Mouse (Mus musculus) myocyte (in vitro differentiated cells): ENCODE measurements around the gene Mtfr1l. TPM values are rescaled to one million over a fixed set of nuclear protein-coding genes. Genes with fewer than 3 reads are reported as not detected.
A peak's percentile ranks its signal among the peaks of the same experiment; 100 is the strongest.

Experiments
- H3K27me3 ChIP-seq: one replicate; pipeline ENCODE4 v1.6.1; 2011; ENCODE audit not compliant: control insufficient read depth, insufficient read depth, insufficient read length
- H3K36me3 ChIP-seq: one replicate; pipeline ENCODE4 v1.6.1; 2011; ENCODE audit not compliant: control insufficient read depth, insufficient read depth
- H3K4me2 ChIP-seq: one replicate; pipeline ENCODE4 v1.6.1; 2011; ENCODE audit warnings: low read depth, control low read depth
- H3K4me3 ChIP-seq: one replicate; pipeline ENCODE4 v1.5.1; 2011; ENCODE audit warnings: mild to moderate bottlenecking, control low read depth, moderate library complexity
- H3K79me2 ChIP-seq: one replicate; pipeline ENCODE4 v1.6.1; 2011; ENCODE audit not compliant: control insufficient read depth, insufficient read depth
- H3ac ChIP-seq: one replicate; pipeline ENCODE4 v1.6.1; 2011; ENCODE audit not compliant: control insufficient read depth, insufficient read length
- CEBPB ChIP-seq: IDR thresholded peaks from 2 replicates; pipeline ENCODE4 v1.6.1; 2011; ENCODE audit warnings: mild to moderate bottlenecking, moderate library complexity; ENCODE audit not compliant: poor library complexity, insufficient read depth, severe bottlenecking
- E2F4 ChIP-seq: IDR thresholded peaks from one replicate; pipeline ENCODE4 v1.6.1; 2011; ENCODE audit warnings: mild to moderate bottlenecking, control low read depth, moderate library complexity; ENCODE audit not compliant: insufficient read depth
- MAX ChIP-seq: IDR thresholded peaks from one replicate; pipeline ENCODE4 v1.6.1; 2011; ENCODE audit warnings: low read depth, mild to moderate bottlenecking, control low read depth
- MYOD1 ChIP-seq, 3 experiments: IDR thresholded peaks; one replicate each; pipeline ENCODE4 v1.6.1; 2011; ENCODE audit warnings: control low read depth in 2 of 3, low read depth in 2 of 3, mild to moderate bottlenecking in 2 of 3, moderate library complexity in 1 of 3; ENCODE audit not compliant: insufficient read length in 2 of 3, control insufficient read depth in 1 of 3
- MYOG ChIP-seq, 3 experiments: IDR thresholded peaks; one replicate each; pipeline ENCODE4 v1.6.1; 2011; ENCODE audit warnings: control low read depth in 2 of 3, low read depth in 2 of 3, mild to moderate bottlenecking in 2 of 3; ENCODE audit not compliant: insufficient read length in 2 of 3, control insufficient read depth in 1 of 3, insufficient read depth in 1 of 3
- POLR2A ChIP-seq: IDR thresholded peaks from one replicate; pipeline ENCODE4 v1.6.1; 2011; ENCODE audit warnings: low read depth, mild to moderate bottlenecking, control low read depth, moderate library complexity; ENCODE audit not compliant: insufficient read length
- POLR2AphosphoS2 ChIP-seq: IDR thresholded peaks from one replicate; pipeline ENCODE4 v1.6.1; 2011; ENCODE audit warnings: low read depth, control low read depth; ENCODE audit not compliant: insufficient read length
- REST ChIP-seq: IDR thresholded peaks from one replicate; pipeline ENCODE4 v1.6.1; 2011; ENCODE audit warnings: mild to moderate bottlenecking, control low read depth, moderate library complexity; ENCODE audit not compliant: insufficient read depth, insufficient read length
- SRF ChIP-seq: IDR thresholded peaks from one replicate; pipeline ENCODE4 v1.6.1; 2011; ENCODE audit warnings: low read depth; ENCODE audit not compliant: control insufficient read depth, insufficient read length
- TCF12 ChIP-seq: IDR thresholded peaks from one replicate; pipeline ENCODE4 v1.6.1; 2011; ENCODE audit warnings: mild to moderate bottlenecking, control low read depth; ENCODE audit not compliant: poor library complexity, insufficient read depth, severe bottlenecking
- TCF3 ChIP-seq: IDR thresholded peaks from one replicate; pipeline ENCODE4 v1.6.1; 2011; ENCODE audit warnings: low read depth, control low read depth; ENCODE audit not compliant: insufficient read length
- USF1 ChIP-seq: IDR thresholded peaks from one replicate; pipeline ENCODE4 v1.6.1; 2011; ENCODE audit warnings: low read depth, mild to moderate bottlenecking, control low read depth, moderate library complexity
- polyA plus RNA-seq: library from polyadenylated mRNA; unstranded; fragments of >200 nt; fragmentation: generic; extraction: Trizol; gene quantifications from one replicate; pipeline ENCODE4 v1.2.1, GENCODE M21; 2012; ENCODE audit warnings: missing spikeins

Gene Mtfr1l
- polyA plus RNA-seq, 1 experiment = 92.0 TPM

DNA sequence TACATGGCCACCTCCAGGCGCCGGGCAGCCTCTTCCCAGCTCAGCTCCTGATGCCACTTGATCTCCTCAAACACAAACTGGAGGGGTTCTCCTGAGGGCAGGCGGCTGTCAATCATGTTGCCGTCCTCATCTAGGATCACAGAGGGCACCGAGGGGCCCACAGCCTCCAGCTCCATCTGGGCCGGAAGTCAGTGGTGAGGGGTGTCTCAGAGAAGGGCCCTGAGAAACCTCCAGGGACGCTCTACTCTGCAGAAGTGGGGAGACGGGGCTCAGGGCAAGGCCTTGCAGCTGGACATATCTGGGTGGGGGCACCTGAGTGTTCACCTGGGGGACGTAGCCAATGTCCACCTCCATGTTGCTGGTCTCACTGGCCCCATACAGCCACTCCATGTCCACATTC is 7.5 kb upstream of the Mtfr1l start:
- peaks cover 11% of the 10 kb centered on the region for H3K36me3 ChIP-seq
- no peaks in the 10 kb centered on the region for H3K79me2 ChIP-seq
- no peak overlapping the region for H3K4me2 ChIP-seq
- H3K27me3 ChIP-seq = no peaks in the 10 kb centered on the region
- H3ac ChIP-seq = no peak overlapping the region
- H3K4me3 ChIP-seq = no peak overlapping the region
- TF ChIP-seq POLR2AphosphoS2 (no peak), TCF3 (no peak), POLR2A (no peak), MAX (no peak), MYOG (IDR thresholded peaks at IDR 0.05; ENCODE audit: control insufficient read depth in 1 of 3, insufficient read depth in 1 of 3, insufficient read length in 2 of 3, low read depth in 2 of 3) (no peak), E2F4 (no peak), REST (no peak), TCF12 (no peak), USF1 (no peak), MYOD1 (IDR thresholded peaks at IDR 0.05; ENCODE audit: control insufficient read depth in 1 of 3, insufficient read length in 2 of 3, low read depth in 2 of 3) (no peak), CEBPB (no peak), SRF (no peak)

DNA sequence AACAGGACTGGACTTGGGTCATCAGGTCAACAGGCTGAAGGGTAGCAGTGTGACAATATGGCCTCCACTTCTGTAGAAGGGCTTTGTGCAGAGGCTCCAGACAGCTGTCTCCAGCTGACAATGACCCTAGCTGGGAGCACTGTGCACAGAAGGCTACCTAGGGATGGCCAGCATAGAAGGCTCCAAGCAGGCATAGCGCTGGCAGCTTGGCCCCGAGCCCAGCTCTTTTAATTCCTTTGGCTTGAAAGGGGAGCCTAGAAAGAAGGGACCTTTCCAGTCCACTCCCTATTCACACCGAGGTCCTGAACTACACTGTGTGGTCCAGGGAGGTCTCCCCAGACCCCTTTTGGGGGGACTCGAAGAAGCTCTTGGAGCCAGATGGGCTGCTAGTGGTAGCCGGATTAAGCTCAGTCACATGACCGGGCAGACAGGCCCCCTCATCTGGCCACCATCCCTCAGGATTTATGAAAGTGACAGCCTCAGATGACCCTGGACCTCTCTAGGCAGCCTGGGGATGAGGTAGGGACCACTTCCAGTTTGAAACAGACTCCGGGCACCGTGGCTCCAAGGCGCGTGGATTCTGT is 3.9 kb upstream of the Mtfr1l start:
- peaks cover 11% of the 10 kb centered on the region for H3K36me3 ChIP-seq
- H3ac ChIP-seq = no peak overlapping the region
- H3K79me2 ChIP-seq = peaks cover 4% of the 10 kb centered on the region
- H3K4me3 ChIP-seq = no peak overlapping the region
- TF ChIP-seq MYOD1 (IDR thresholded peaks at IDR 0.05; ENCODE audit: control insufficient read depth in 1 of 3, insufficient read length in 2 of 3, low read depth in 2 of 3) = no peak
- TF ChIP-seq CEBPB = no peak
- no peak for TF ChIP-seq TCF3
- no peak for TF ChIP-seq POLR2AphosphoS2
- TF ChIP-seq POLR2A = no peak
- no peak overlapping the region for H3K4me2 ChIP-seq
- H3K27me3 ChIP-seq = no peaks in the 10 kb centered on the region

DNA sequence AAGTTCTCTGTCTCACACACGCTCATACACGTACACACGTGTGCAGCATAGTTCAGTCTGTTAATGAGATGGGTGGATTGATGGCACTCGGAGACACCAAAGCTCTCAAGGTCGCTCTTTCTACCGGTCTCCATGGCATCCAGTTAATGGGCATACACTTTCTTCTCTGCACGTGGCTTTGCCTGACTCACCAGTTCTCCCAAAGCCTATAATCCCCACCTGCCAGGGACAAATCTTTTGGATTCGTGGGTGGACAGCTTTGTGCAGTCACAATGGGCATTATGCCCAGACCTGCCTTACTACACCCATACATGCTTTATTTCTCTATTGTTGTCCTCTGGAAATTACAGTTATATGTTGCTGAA is 582 bp upstream of the Mtfr1l start:
- no peaks in the 10 kb centered on the region for H3K27me3 ChIP-seq

DNA sequence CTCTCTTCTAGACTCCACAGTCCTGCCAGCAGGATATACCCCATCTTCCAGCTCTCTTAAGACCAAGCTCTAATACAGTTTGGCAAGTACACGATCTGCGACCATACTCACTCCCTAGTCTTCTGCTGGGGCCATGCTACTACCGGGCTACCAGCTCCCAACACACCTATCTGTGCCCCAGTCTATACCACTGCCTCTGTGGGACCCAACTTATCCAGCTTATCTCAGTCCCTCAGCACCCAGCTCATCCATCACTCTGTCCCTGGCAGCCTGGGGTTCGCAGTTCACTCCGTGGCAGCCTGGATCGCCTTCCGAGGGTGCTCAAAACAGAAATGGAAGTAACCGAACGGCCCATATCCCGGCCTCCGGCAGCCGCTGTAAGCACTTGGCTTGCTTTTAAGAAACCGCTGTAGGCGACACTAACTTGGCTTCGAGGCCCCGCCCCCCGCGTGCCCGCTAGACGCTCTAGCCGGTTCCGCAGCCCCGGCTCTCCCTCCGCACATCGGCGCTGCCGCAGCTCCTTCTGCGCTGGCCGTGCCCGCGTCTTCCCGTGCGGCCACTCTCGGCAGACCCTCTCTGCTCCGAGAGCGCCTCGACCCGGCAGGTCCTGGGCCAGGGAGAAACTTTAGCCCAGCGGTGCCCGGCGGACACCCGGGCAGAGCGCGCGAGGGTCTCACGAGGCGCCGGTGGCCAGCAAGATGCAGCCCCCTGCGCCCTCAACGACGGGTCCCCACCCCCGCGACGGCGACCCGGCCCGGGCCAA is 882 bp downstream of the Mtfr1l start:
- peak overlapping the region; percentile 57 for H3ac ChIP-seq
- H3K4me3 ChIP-seq = peak overlapping the region; percentile 57
- peak; percentile 47 for TF ChIP-seq POLR2A
- no peak for TF ChIP-seq SRF
- no peak for TF ChIP-seq MYOD1 (IDR thresholded peaks at IDR 0.05; ENCODE audit: control insufficient read depth in 1 of 3, insufficient read length in 2 of 3, low read depth in 2 of 3)
- peaks cover 19% of the 10 kb centered on the region for H3K79me2 ChIP-seq
- peaks cover 17% of the 10 kb centered on the region for H3K36me3 ChIP-seq
- H3K27me3 ChIP-seq = no peaks in the 10 kb centered on the region
- peak overlapping the region; percentile 95 for H3K4me2 ChIP-seq

More for the DNA sequence above, 582 bp upstream of the Mtfr1l start:
- TF ChIP-seq TCF3 (peak; percentile 23), REST (no peak), MAX (no peak), TCF12 (peak; percentile 58), E2F4 (no peak), CEBPB (no peak), POLR2AphosphoS2 (no peak), USF1 (peak; percentile 50), POLR2A (no peak), MYOD1 (IDR thresholded peaks at IDR 0.05; ENCODE audit: control insufficient read depth in 1 of 3, insufficient read length in 2 of 3, low read depth in 2 of 3) (peak; percentile 79 to 95 (median 91)), SRF (no peak), MYOG (IDR thresholded peaks at IDR 0.05; ENCODE audit: control insufficient read depth in 1 of 3, insufficient read depth in 1 of 3, insufficient read length in 2 of 3, low read depth in 2 of 3) (peak in 1 of 3 experiments; percentile 11)
- H3K36me3 ChIP-seq = peaks cover 8% of the 10 kb centered on the region
- peak overlapping the region; percentile 57 for H3K4me3 ChIP-seq
- peaks cover 19% of the 10 kb centered on the region for H3K79me2 ChIP-seq
- peak overlapping the region; percentile 95 for H3K4me2 ChIP-seq
- H3ac ChIP-seq = no peak overlapping the region

DNA sequence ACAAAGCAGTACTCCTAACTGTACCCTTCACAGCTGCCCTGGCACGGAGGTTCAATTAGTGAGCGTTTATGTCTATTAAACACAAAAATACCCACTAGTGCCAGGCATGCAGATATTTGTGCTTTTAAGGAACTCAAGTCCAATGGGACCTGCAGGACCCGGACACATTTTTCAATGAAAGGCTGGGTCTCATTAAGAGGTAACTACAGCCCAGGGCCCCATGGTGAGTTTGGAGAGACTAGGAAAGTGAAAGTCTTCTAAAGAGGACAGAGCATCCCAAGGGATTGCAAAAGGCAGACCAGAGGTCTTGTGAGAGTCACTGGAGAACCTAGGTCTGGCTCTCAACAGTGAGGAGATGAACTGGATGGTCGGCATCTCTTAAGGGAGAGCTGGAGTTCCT is 1.8 kb downstream of the Mtfr1l start:
- TF ChIP-seq MAX = no peak
- TF ChIP-seq TCF3 = no peak
- no peak for TF ChIP-seq POLR2AphosphoS2

More for the DNA sequence above, 1.8 kb downstream of the Mtfr1l start:
- peak overlapping the region; percentile 57 for H3K4me3 ChIP-seq
- H3K4me2 ChIP-seq = peak overlapping the region; percentile 95
- H3ac ChIP-seq = no peak overlapping the region
- peaks cover 23% of the 10 kb centered on the region for H3K36me3 ChIP-seq
- no peaks in the 10 kb centered on the region for H3K27me3 ChIP-seq
- peaks cover 19% of the 10 kb centered on the region for H3K79me2 ChIP-seq
